Mouse (Mus musculus): Measurements from ENCODE around the gene Fnbp1.

Gene Fnbp1

DNA sequence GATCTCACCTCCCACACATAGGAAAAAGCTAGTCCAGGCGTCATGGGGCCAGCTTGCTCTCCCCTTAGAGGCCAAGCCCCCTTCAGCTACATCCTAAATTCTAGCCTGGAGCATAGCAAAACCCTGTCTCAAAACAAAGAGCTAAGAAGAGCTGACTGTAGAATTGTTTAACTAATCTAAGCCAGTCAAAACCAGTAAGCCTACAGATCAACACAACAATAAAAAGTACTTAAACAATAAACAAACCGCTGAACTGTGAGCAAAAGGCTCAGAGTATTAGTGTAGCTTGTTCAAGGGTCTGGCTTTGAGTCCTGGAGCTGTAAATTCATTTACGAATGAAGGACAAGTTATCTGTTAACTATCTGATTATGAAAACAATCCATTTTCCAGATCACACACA, 50.6 kb downstream of the Fnbp1 start:
- DNase-seq: no peak

DNA sequence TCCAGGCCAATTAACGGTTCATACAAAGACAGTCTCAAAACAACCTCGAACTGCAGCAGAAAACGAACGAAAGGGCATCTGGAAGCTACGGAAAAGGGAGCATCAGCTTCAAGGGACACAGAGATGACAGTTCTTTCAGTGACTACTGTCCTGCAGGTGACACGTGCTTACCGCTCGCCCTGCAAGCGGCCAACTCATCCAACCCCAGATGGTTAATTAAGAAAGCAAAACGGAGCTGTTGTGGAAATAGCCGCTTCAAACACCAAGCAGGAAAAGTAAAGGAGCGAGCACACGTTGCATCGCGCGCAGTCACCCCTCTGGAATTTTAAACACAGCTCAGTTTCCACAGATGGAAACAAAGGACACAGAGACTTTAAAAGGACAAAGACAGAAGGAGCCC, 52.2 kb downstream of the Fnbp1 start:
- DNase-seq: no peak

DNA sequence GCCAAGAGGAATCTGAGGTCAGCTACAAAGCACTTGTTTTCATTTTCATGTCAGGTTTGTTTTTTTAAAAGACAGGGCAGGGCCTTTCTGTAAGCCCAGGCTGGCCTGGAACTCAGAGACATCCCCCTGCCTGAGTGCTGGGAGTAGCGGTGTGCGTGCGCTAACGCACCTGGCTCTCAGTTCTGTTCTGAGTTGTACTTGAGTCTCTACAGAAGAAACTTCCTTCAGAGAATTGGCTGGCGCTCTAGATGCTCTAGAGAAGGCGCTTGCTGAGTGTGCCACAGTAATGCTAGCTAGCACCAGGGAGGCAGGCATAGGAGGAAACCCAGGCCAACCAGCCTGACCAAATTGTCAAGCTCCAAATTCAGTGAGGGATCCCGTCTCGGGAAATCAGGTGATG, 52.9 kb downstream of the Fnbp1 start:
- DNase-seq: no peak

DNA sequence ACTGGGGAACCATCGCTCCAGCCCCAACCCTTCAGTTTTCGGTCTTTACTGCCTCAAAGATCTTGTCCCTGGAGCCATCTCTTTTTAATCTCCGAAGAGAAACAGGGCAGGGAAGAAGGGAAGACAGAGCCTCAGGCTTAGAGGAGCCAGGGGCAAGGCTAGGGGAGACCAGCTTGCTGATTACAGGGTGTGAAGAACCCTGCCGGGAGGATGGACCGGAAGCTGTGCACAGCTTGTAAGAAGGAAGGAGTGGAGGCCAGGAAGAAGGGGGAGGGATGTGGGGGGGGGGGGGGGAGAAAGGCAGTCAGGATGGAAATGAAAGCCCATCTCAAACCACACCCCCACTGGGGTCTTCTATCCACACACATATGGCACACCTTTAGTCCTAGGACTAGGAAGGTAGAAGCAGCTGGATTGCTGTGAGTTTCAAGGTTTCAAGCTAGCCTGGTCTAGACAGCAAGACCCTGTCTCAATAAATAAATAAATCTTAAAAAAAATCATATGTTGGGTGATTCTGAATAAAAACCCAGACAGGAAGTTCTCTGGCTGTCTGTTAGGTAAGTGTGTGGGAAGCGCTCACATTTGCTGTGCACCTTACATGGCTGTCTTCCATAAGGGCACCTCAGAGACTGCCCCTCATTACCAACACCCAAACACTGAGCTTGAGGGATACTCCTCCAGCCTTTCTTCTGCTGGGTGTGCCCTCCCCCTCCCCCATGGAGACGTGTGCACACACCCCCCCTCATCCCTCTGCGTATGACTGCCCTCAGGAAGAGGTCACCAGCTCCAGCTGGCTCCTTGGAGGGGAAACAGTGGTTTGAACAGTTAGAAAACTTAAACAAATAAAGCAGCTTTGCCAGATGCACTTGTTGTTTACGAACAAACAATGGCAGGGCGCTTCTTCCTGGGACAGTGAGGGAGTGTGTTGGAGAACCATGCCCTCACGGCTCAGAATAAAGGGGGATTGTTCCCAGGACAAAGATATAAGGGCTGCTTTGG, 53.8 kb downstream of the Fnbp1 start:
- DNase-seq: peak; percentile 68

DNA sequence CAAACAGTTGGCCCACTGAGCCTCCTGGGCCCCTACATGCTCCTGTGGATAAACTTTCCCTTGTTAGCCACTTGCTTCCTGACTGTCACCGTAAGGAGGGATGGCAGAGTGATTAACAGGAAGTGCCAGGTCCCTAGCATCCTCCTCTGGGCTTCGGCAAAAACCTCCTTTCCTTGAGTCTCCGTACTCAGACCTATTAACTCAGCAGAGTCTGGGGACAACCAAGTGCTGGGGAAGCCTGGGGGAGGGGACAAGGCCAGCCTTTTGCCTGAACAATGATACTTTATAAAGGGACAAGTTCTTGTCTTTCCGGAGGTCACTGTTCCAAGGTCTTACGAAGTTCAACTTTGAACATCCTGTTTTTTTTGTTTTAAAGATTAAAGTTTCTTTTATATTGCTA, 54.7 kb downstream of the Fnbp1 start:
- no peak for DNase-seq

DNA sequence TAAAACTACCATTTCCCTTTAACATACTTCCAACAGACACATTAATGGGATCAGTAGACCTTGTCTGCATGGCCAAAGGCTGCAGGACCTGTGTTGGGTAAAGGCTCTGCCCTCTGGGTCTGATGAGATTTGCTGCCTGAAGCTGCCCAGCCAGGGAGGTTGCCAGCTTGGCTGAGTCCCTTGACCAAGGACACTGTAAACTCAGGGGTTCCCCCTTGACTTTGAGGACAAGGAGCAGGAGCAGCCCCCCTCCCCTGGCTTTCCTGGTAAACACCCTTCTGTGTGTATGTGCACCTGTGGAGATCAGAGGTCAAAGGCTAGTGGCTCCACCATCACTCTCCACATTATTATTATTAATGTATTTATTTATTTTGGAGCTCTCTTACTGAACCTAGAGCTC, 55.3 kb downstream of the Fnbp1 start:
- DNase-seq: no peak

DNA sequence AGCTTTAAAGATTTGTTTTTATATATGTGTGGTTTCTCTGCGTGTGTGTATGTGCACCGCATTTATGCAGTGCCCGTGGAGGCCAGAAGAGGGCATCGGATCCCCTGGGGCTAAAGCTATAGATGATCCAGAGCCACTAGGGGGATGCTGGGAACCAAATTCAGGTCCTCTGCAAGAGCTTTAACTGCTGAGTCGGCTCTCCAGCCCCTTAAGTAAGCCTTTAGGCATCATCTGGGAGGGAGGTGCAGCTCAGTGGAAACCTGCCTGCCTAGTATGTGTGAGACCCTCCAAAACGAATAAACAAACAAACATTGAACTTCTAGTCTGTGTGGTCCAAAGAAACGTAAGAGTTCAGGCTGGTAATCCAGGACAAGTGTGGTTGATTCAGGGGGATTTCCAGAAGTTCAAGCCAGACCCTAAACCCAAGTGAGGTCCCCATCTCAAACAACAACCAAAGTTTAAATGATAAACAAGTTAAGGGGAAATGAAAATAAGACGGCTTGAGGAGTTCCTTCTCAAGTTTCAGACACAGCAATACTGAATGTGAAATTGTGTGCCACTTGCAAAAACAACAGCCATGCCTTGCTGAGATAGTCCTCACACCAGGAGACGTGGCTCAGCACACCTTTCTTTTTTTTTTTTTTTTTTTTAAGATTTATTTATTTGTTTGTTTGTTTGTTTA, 57.5 kb downstream of the Fnbp1 start:
- DNase-seq: no peak

DNA sequence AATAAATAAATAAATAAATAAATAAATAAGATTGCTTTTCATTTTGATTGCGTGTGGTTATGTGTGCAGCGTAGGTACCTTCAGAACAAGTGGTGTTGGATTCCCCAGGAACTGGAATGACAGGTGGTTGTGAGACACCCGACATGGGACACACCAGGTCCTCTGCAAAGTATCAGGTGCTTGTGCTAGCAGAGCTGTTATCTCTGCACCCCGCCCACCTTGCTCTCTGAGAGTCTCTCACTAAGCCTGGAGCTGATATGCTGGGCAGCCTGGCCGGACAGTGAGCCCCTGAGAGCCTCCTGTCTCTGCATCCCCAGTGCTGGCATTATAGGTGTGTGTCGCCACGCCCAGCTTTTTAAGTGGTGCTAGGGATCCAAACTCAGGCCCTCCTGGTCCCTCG, 58.4 kb downstream of the Fnbp1 start:
- DNase-seq: no peak

DNA sequence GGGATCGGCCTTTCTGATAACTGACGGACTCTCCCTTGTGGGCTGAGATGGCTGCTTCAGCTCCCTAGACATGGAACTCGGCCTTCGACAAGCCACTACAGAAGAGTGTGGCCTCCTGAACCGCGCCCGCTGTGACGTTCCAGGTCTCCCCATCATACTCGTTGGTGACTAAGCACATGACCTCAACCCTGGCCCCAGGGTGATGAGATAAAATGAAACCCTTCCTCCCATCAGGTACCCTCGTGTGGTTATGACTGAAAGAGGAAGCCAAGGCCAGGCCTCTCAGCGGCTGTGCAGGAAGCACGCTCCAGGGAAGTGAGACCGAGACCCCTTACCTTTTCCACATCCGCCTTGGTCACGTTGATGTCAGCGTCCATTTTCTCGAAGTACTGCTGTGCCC, 59.2 kb downstream of the Fnbp1 start:
- DNase-seq: no peak

DNA sequence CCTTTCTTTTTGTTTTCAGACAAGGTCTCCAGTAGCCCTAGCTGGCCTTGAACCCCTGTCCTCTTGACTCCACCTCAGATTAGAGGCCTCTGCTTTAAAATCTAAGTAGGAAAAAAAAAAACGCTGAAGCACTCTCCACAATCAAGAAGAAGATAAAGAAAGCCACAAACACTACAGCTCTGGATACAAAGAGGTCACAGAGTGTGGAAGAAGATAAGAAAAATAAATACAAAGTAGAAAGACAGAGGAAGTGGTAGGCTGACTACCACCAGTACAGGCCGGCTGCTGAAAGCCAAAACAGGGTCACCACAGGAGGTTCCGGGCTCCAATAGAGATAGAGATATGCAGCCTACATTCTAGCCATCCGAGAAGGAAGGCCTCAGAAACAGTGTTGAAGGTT, 60.5 kb downstream of the Fnbp1 start:
- DNase-seq: no peak

DNA sequence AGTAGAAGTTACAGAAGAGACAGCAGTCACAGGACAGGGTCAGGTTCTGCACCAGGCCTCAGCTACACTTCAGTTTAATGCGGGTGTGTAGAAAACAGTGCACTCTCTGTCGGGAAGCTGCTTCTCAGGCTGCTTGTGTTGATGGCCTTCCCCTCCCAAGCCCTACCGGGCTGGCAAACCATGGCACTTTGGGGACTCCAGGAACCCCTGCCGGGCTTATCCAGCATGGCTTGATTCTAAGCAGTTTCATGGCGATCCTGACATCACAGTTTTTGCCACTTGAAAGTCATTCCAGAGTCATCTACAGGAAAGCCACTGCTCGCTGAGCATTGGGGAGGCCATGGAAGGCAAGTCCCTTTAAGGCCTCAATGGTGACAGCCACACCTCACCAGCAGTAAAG, 62.7 kb downstream of the Fnbp1 start:
- no peak for DNase-seq

DNA sequence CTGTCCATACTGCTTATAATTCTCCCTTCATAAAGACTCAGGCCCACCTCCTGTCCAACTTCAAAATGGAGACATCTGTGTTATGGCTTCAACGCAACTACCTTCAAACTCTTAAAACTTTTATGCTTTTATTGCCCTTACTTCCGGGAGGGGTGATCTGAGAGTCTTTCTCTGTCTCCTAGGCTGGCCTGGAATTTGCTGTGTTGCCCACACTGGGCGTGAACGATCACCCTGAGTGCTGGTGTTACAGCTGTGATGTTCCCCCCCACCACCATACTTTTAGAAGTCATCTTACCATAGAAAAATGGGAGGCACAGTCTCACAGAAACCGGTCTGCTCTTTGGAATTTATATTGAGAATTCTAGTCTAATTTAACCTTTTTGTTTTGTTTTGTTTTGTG, 64.2 kb downstream of the Fnbp1 start:
- no peak for DNase-seq

DNA sequence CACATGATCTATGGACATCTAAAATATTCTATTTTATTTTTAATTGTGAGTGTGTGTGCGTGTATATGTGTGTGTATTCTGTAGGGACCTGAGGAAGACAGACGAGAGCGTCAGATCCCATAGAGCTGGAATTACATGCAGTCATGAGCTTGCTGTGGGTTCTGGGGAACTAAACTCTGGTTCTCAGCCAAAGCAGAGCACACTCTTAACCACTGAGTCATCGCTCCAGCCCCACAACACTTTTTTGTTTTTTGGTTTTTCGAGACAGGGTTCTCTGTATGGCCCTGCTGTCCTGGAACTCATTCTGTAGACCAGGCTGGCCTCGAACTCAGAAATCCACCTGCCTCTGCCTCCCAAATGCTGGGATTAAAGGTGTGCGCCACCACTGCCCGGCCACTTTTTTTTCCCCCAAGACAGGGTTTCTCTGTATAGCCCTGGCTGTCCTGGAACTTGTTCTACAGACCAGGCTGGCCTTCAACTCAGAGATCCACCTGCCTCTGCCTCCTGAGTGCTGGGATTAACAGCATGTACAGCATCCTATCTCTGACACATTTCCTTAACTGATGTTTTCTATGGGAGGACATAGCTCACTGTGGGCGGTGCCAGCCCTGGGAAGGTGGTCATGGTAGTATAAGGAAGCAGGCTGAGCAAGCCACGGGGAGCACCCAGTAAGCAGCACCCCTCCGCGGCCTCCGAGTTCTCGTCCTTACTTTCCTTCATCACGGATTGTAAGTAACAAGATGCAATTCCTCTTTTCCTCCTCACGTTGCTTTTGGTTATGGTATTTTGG, 65.3 kb downstream of the Fnbp1 start:
- no peak for DNase-seq

DNA sequence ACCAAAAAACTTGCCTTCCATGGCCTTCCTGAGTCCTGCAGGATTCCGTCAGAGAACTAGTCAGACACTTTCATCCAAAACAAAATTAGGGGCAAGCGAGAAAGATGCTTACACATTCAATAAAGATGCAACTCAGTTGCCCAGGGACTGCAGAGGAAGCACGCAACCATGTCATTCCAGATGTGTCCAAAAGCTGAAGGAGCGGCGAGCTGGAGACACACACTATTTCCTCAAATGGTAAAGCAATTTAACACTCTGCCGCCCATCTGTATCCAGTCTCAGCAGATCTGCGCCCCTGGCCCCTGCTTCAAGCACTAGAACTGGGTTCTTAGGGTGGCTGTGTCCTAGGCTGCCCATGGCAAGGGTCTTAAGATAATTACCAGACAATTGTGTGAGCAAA, 66.0 kb downstream of the Fnbp1 start:
- no peak for DNase-seq

DNA sequence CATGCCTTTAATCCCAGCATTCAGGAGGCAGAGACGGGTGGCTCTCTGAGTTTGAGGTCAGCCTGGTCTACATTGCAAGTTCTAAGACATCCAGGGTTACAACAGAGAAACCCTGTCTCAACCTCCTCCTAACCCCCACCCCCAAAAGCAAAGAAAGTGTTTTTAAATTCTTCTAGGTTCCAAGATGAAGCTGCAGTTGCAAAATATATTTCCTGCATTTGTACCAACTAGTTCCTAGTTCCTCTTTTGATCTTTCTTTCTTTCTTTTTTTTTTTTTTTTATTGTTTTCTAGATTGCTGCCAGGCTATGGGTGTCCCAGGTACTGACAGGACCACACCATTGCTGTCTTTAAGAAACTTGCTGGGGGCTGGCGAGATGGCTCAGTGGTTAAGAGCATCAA, 66.6 kb downstream of the Fnbp1 start:
- no peak for DNase-seq

DNA sequence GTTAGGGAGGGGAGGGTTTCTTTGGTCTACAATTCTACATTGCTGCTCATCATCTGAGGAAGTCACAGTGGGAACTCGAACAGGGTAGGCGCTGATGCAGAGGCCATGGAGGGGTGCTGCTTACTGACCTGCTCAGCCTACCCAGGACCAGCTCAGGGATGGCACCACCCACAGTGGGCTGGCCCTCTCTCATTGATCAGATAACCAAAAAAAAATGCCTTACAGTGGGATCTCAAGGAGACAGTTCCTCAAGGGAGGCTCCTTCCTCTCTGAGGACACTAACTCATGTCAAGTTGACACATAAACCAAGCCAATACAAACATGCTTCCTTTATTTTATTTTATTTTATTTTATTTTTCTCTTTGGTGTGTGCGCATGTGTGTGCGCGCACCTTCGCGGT, 72.3 kb downstream of the Fnbp1 start:
- DNase-seq: no peak

DNA sequence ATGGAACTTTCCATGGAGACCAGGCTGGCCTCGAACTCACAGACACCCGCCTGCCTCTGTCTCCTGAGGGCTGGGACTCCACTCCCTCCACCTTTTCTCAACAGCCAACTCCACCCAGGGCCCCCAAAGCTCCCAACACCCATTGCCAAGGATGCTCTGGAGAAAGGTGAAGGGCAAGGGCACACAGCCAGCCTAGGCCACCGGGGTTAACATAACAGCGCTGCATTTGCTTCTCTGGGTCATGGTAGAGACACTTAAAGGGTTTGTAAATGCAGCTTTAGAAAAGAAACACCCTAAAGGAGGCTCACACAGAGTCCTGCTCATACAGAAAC, 72.7 kb downstream of the Fnbp1 start:
- no peak for DNase-seq

DNA sequence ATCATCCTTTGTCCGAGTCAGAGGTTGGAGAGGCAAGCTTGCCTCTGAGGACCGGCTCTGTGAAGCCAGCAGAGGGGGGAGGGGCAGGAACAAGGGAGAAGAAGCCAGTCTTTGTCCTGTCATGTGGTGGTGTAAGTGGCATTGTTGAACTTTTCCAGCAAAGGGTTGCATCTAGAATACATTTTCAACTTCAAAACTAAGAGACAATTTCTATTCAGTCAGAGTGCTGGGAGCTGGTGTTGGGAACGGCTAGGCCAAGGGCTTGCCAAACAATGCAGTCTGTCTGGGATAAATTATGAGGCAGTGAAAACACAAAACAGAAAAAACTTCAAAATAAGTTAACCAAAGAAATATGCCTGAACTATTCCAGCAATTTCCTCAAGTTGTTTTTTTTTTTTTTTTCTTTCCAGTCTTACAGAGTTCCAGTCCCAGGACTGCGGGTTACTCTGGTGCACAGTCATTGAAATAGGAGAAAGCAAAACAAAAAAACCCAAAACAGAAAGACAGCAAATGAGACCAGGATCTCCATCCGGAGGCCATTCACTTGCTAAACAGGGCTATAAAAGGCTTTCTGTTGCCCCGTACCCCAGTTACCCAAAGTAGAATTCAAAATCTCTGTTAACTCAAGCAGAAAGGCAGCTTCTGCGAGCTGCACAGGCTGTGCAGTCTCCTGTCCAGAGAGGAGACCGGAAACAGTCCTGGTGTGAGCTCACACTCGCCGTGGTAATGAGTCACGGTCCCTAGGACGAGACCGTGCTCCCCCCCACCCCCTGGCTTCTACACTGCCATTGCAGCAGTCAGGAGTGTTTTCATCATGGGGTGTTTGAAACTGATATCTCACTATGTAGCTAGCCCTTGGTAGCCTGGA, 73.3 kb downstream of the Fnbp1 start:
- DNase-seq: peak; percentile 83

DNA sequence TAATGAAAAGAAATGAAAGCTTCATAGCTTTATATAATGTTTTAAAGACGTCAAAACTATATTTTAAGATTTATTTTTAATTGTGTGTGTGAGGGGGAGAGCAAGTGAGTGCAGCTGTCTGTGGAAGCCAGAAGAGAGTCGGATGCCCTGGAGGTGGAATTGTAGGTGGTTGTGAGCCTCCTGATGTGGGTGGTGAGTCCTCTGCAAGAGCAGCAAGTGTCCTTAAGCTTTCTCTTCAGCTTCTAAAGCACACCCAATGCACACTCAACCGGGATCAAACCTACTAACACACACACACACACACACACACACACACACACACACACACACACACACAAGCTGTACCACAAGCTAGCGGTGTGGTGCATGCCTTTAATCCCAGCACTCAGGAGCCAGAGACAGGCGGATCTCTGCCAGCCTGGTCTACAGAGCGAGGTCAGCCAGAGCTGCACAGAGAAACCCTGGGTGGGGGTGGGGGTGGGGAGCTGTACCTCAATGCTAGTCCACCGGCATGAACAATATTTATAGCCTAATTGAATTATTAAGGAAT, 74.0 kb downstream of the Fnbp1 start:
- DNase-seq: no peak

DNA sequence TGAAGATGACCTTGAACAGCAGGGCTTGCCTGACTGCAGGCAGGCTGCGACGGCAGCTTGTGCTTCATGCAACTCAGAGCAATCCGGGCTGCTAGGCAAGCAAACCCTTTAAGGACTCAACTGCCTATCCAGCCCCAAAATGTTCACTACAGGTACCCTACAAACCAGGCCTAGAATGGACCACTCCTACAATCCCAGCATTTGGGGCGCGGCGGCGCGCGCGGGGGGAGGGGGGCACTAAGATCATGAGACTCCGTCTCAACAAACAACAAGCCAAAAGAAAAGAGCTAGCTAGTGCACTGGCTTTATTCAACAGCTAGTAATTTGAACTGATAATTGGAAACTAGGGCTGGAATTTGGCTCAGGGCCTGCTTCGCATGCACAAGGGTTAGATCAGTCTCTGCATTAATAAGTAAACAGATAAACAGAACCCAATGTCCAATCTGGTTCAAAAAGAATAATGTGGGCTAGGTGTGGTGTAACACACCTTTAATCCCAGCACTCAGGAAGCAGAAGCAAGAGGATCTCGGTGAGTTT, 74.7 kb downstream of the Fnbp1 start:
- no peak for DNase-seq

DNA sequence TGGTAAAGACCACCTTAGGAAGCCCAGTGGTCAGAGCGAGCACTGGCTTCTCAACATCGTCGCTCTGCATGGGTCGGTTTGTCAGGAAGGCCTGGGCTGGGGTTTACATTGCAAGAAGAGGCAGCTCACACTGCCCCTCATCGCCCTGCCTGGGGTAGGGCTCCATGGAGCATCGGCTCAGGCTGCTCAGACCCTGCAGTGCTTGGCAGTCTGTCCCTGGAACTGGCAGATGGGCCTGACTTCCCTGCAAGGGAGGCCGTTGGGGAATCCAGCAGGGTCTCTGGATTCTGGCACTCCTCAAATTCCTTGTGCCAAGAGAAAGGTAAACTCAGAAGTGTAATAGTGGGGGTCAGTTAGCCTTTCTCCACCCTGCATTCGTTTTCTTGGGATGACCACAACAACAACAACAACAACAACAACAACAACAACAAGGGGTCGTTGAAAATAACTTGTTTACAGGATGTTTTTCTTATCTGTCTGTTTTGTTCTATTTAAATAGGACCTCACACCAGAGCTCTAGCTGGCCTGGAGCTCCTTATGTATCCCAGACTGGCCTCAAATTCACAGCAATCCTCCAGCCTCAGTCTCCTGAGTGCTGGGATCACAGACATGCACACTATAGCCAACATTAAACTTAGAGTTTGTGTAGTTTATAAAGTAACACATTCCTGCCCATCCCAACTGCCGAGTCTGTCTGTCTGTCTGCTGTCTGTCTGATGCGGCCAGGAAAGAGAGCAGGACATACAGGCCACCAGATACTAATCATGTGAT, 75.6 kb downstream of the Fnbp1 start:
- DNase-seq: no peak

Measured in embryo, embryonic 11 days (tissue).